Mouse (Mus musculus): ENCODE data around the gene Arpc1a. TPM values are rescaled to one million over a fixed set of nuclear protein-coding genes. Genes with fewer than 3 reads are reported as not detected.

Arpc1a gene
- polyA plus RNA-seq, 1 experiment from 2014 or later, result 86.8 TPM

DNA sequence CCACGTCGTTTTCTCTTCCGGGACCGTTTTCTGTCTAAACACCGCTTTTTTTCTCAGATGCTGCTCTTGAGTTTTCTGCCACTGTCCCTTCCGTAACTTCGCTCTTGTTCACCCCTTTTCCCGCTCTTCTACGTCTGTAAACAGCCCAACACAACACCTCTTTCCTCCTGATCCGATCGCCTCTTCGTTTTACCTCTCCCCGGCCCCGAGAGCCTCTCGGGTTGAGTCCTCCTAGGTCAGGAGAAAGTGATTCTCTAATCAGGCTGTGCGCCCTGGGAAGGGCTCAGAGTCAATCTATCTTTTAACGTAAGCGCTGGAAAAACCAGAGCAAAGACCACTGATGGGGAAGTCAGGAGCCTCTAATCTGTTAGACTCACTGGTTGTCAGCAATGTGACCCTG is 57.0 kb downstream of the Arpc1a start:
- H3K27ac ChIP-seq, result peak overlapping the region; percentile 92
- H3K4me2 ChIP-seq, result peak overlapping the region; percentile 75
- H3K27me3 ChIP-seq, result no peaks in the 10 kb centered on the region
- ATAC-seq (replicated peaks; ENCODE audit: insufficient number of reproducible peaks, insufficient read depth, low FRiP score, low read depth), result no peak
- no peaks in the 10 kb centered on the region for H3K9me3 ChIP-seq (replicated peaks)
- H3K4me3 ChIP-seq, result peak overlapping the region; percentile 83
- under 1% methylated on average over 18 of the region's 18 CpGs for WGBS
- H3K9ac ChIP-seq, result peak overlapping the region; percentile 88
- H3K4me1 ChIP-seq (replicated peaks), result peaks cover 30% of the 10 kb centered on the region
- H3K36me3 ChIP-seq, result peaks cover 56% of the 10 kb centered on the region

DNA sequence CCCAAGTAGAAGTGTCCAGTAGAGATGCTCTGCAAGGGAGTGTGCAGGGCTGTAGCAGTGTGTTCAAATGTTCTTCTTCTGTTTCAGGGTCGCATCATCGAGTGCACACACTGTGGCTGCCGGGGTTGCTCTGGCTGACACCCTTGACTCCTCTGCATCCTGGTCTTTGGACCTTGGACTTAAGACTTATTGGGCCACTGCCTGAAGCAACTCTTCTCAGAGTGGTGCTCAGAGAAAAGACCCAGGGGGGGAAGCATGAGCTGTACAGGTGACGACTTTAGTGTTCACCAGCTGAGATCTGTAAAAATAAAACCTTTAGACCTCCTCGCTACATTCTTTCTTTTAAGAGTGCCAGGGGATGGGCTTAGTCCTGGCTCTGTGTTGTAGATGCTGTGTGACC is 64.1 kb downstream of the Arpc1a start:
- Histone ChIP-seq H3K9ac (no peak overlapping the region), H3K4me2 (no peak overlapping the region), H3K4me3 (no peak overlapping the region), H3K27me3 (no peaks in the 10 kb centered on the region), H3K36me3 (peaks cover 99% of the 10 kb centered on the region), H3K9me3 (replicated peaks) (no peaks in the 10 kb centered on the region), H3K27ac (no peak overlapping the region), H3K4me1 (replicated peaks) (no peaks in the 10 kb centered on the region)
- 86% methylated on average over 5 of the region's 5 CpGs for WGBS
- no peak for ATAC-seq (replicated peaks; ENCODE audit: insufficient number of reproducible peaks, insufficient read depth, low FRiP score, low read depth)

DNA sequence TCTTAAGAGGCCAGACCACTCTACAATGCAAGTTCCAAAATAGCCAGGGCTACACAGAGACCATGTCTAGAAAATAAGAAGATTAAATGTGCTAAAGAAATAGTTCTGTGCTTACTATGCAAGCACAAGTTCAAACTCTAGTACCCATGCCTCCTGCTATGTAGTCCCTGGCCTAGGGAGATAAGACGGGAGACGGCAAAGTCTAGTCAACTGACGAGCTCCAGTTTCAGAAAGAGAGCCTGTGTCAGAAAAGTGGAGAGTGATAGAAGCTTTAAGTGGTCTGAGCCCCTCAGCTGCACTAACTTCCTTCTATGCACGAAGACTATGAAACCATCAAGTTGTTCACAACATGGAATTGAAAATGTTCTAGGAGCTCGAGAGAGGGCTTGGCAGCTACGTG is 65.7 kb downstream of the Arpc1a start:
- H3K9ac ChIP-seq, result no peak overlapping the region
- H3K36me3 ChIP-seq, result peaks cover 99% of the 10 kb centered on the region
- no peak overlapping the region for H3K27ac ChIP-seq
- WGBS, result 72% methylated on average over 6 of the region's 6 CpGs
- H3K4me2 ChIP-seq, result no peak overlapping the region
- H3K27me3 ChIP-seq, result no peaks in the 10 kb centered on the region
- no peak for ATAC-seq (replicated peaks; ENCODE audit: insufficient number of reproducible peaks, insufficient read depth, low FRiP score, low read depth)
- no peak overlapping the region for H3K4me3 ChIP-seq
- H3K9me3 ChIP-seq (replicated peaks), result no peaks in the 10 kb centered on the region
- no peaks in the 10 kb centered on the region for H3K4me1 ChIP-seq (replicated peaks)

DNA sequence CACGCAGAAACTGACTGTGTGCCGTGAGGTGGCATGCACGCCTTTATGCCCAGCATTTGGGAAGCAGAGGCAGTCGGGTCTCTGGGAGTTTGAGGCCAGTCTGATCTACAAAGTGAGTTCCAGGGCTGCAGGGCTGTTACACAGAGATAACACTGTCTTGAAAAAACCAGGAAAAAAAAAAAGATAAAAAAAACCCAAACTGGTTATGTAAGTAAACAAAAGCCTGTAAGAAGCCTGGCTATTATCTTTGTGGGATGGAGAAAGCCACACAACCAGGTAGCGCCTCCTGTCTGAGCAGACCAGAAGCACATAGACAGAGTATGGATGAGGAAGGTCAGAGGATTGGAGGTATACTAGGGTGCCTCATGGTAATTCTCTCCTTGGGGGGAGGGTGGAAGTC is 69.1 kb downstream of the Arpc1a start:
- no peak overlapping the region for H3K4me3 ChIP-seq
- ATAC-seq (replicated peaks; ENCODE audit: insufficient number of reproducible peaks, insufficient read depth, low FRiP score, low read depth), result no peak
- WGBS, result 88% methylated on average over 5 of the region's 5 CpGs
- H3K9me3 ChIP-seq (replicated peaks), result no peaks in the 10 kb centered on the region
- peaks cover 88% of the 10 kb centered on the region for H3K36me3 ChIP-seq
- H3K9ac ChIP-seq, result no peak overlapping the region
- no peaks in the 10 kb centered on the region for H3K27me3 ChIP-seq
- no peak overlapping the region for H3K27ac ChIP-seq
- H3K4me2 ChIP-seq, result no peak overlapping the region
- H3K4me1 ChIP-seq (replicated peaks), result no peaks in the 10 kb centered on the region

Other genes with a start within 250 kb of the Arpc1a start
- gene Smurf1, start 118.0 kb upstream of the Arpc1a start, polyA plus RNA-seq (2015; fragmentation: Nextera tagmentation; extraction: Ambion mirVana), result 11.3 and 13.8 TPM in 2 replicates
- gene Gm4871, start 51.1 kb upstream of the Arpc1a start, polyA plus RNA-seq (2015; fragmentation: Nextera tagmentation; extraction: Ambion mirVana), result not detected in 2 replicates
- gene 1700018F24Rik, start 40.8 kb upstream of the Arpc1a start, polyA plus RNA-seq (2015; fragmentation: Nextera tagmentation; extraction: Ambion mirVana), result not detected in 2 replicates
- not detected in 2 replicates for gene Kpna7, start 200 bp downstream of the Arpc1a start, polyA plus RNA-seq (2015; fragmentation: Nextera tagmentation; extraction: Ambion mirVana)
- 214 and 308 TPM in 2 replicates for gene Arpc1b, start 30.4 kb downstream of the Arpc1a start, polyA plus RNA-seq (2015; fragmentation: Nextera tagmentation; extraction: Ambion mirVana)
- gene Pdap1, start 56.4 kb downstream of the Arpc1a start, polyA plus RNA-seq (2015; fragmentation: Nextera tagmentation; extraction: Ambion mirVana), result 52.1 and 65.4 TPM in 2 replicates
- gene Bud31, start 56.5 kb downstream of the Arpc1a start, polyA plus RNA-seq (2015; fragmentation: Nextera tagmentation; extraction: Ambion mirVana), result 113 and 116 TPM in 2 replicates
- 11.9 and 15.8 TPM in 2 replicates for gene Ptcd1, start 83.3 kb downstream of the Arpc1a start, polyA plus RNA-seq (2015; fragmentation: Nextera tagmentation; extraction: Ambion mirVana)
- gene Cpsf4, start 83.4 kb downstream of the Arpc1a start, polyA plus RNA-seq (2015; fragmentation: Nextera tagmentation; extraction: Ambion mirVana), result 20.9 and 28.2 TPM in 2 replicates
- 1,147 and 1,514 TPM in 2 replicates for gene Atp5j2, start 108.2 kb downstream of the Arpc1a start, polyA plus RNA-seq (2015; fragmentation: Nextera tagmentation; extraction: Ambion mirVana)
- 6.0 and 7.4 TPM in 2 replicates for gene Zkscan14, start 118.0 kb downstream of the Arpc1a start, polyA plus RNA-seq (2015; fragmentation: Nextera tagmentation; extraction: Ambion mirVana)
- gene Zkscan5, start 120.7 kb downstream of the Arpc1a start, polyA plus RNA-seq (2015; fragmentation: Nextera tagmentation; extraction: Ambion mirVana), result 8.4 and 10.3 TPM in 2 replicates
- gene Zfp655, start 147.9 kb downstream of the Arpc1a start, polyA plus RNA-seq (2015; fragmentation: Nextera tagmentation; extraction: Ambion mirVana), result 27.4 and 29.6 TPM in 2 replicates
- gene Zscan25, start 196.7 kb downstream of the Arpc1a start, polyA plus RNA-seq (2015; fragmentation: Nextera tagmentation; extraction: Ambion mirVana), result 0.40 and 0.62 TPM in 2 replicates

Measured in heart, embryonic 15.5 days (tissue).